Mouse (Mus musculus): ENCODE data around the gene Ip6k2.

GRCm38 (mm10) chr9:108798508-108799075 lies 15.0 kb downstream of the Ip6k2 start:
- TF ChIP-seq CTCF (conservative IDR thresholded peaks at IDR 0.05; ENCODE audit: low read length) (no peak), NANOG (IDR thresholded peaks at IDR 0.05; ENCODE audit: borderline replicate concordance, low read length) (no peak)
